Mouse (Mus musculus): ENCODE measurements at regions not wholly inside any gene's neighbourhood (a gene's known extent, or its start where the extent isn't known, plus 50 kb on each side); places are given as distances from the start of the nearest gene placed in this dataset.

- ChIA-PET CTCF (no interaction called here), POLR2A (no interaction called here)
These were observed 1398.2 kb upstream of the A1bg start for GRCm38 (mm10) chr15:62320966-62321365.

GRCm38 (mm10) chr15:62314449-62314848, 1391.6 kb upstream of the A1bg start:
- CTCF ChIA-PET, result no interaction called here
- POLR2A ChIA-PET, result no interaction called here

GRCm38 (mm10) chr15:62302233-62302632, 1379.4 kb upstream of the A1bg start:
- ChIA-PET CTCF (no interaction called here), POLR2A (interaction anchor here in 1 of 4 experiments (1.2 kb wide), 1 partner anchor 74 kb away, joined by 3 read pairs; no protein-coding TSS in a partner anchor)

GRCm38 (mm10) chr15:62301567-62301966, 1378.8 kb upstream of the A1bg start:
- POLR2A ChIA-PET, result no interaction called here
- CTCF ChIA-PET, result no interaction called here

GRCm38 (mm10) chr15:62297138-62297537, 1374.3 kb upstream of the A1bg start:
- ChIA-PET CTCF (no interaction called here), POLR2A (interaction anchor here in 1 of 4 experiments (1.0 kb wide), 1 partner anchor 11 kb away, joined by 4 read pairs; no protein-coding TSS in a partner anchor)

- ChIA-PET CTCF (interaction anchor here in 2 of 4 experiments (0.5 kb wide), 2 partner anchors 31 to 94 kb away, joined by 3 to 4 read pairs; no protein-coding TSS in a partner anchor), POLR2A (interaction anchor here in 1 of 4 experiments (0.6 kb wide), 1 partner anchor 17 kb away, joined by 3 read pairs; no protein-coding TSS in a partner anchor)
These were observed 1372.6 kb upstream of the A1bg start for GRCm38 (mm10) chr15:62295233-62295927.

GRCm38 (mm10) chr15:62294786-62295185, 1372.0 kb upstream of the A1bg start:
- POLR2A ChIA-PET, result no interaction called here
- CTCF ChIA-PET, result interaction anchor here in 1 of 4 experiments (0.5 kb wide), 1 partner anchor 31 kb away, joined by 4 read pairs; no protein-coding TSS in a partner anchor

GRCm38 (mm10) chr15:62292876-62293275, 1370.1 kb upstream of the A1bg start:
- POLR2A ChIA-PET, result no interaction called here
- CTCF ChIA-PET, result no interaction called here

GRCm38 (mm10) chr15:62290687-62291086, 1367.9 kb upstream of the A1bg start:
- CTCF ChIA-PET, result no interaction called here
- POLR2A ChIA-PET, result no interaction called here

GRCm38 (mm10) chr15:62286666-62287655, 1364.1 kb upstream of the A1bg start:
- ChIA-PET POLR2A (interaction anchor here in 1 of 4 experiments (0.9 kb wide), 1 partner anchor 303 kb away, joined by 3 read pairs; no protein-coding TSS in a partner anchor), CTCF (no interaction called here)

GRCm38 (mm10) chr15:62284606-62285531, 1362.1 kb upstream of the A1bg start:
- ChIA-PET CTCF (no interaction called here), POLR2A (no interaction called here)

GRCm38 (mm10) chr15:62283661-62284429, 1361.0 kb upstream of the A1bg start:
- ChIA-PET CTCF (no interaction called here), POLR2A (interaction anchor here in 2 of 4 experiments (0.6 kb wide), 2 partner anchors 66 to 449 kb away, joined by 3 to 9 read pairs; no protein-coding TSS in a partner anchor)

- ChIA-PET CTCF (interaction anchor here in 1 of 4 experiments (0.7 kb wide), 1 partner anchor 39 kb away, joined by 4 read pairs; no protein-coding TSS in a partner anchor), POLR2A (no interaction called here)
These were observed 1359.8 kb upstream of the A1bg start for GRCm38 (mm10) chr15:62282646-62283045.

GRCm38 (mm10) chr15:62282116-62282515, 1359.3 kb upstream of the A1bg start:
- ChIA-PET POLR2A (no interaction called here), CTCF (no interaction called here)

GRCm38 (mm10) chr15:62279526-62279925, 1356.7 kb upstream of the A1bg start:
- POLR2A ChIA-PET, result no interaction called here
- CTCF ChIA-PET, result no interaction called here

- ChIA-PET POLR2A (no interaction called here), CTCF (no interaction called here)
These were observed 1352.0 kb upstream of the A1bg start for GRCm38 (mm10) chr15:62274818-62275217.

GRCm38 (mm10) chr15:62273855-62274488, 1351.2 kb upstream of the A1bg start:
- CTCF ChIA-PET, result no interaction called here
- POLR2A ChIA-PET, result interaction anchor here in 1 of 4 experiments (1.7 kb wide), 1 partner anchor 16 kb away, joined by 6 read pairs; no protein-coding TSS in a partner anchor

GRCm38 (mm10) chr15:62272755-62273154, 1349.9 kb upstream of the A1bg start:
- ChIA-PET POLR2A (interaction anchor here in 1 of 4 experiments (0.7 to 1.7 kb wide), 2 partner anchors 15 to 26 kb away, joined by 3 to 6 read pairs; no protein-coding TSS in a partner anchor), CTCF (no interaction called here)

All from embryonic stem cell, embryonic (primary cell).